Mouse (Mus musculus): ENCODE measurements around the gene Pcgf1. TPM values are rescaled to one million over a fixed set of nuclear protein-coding genes. Genes with fewer than 3 reads are reported as not detected.
A peak's percentile ranks its signal among the peaks of the same experiment; 100 is the strongest.

Gene Pcgf1
- polyA plus RNA-seq, 1 experiment from 2014 or later, result 29.7 TPM

DNA sequence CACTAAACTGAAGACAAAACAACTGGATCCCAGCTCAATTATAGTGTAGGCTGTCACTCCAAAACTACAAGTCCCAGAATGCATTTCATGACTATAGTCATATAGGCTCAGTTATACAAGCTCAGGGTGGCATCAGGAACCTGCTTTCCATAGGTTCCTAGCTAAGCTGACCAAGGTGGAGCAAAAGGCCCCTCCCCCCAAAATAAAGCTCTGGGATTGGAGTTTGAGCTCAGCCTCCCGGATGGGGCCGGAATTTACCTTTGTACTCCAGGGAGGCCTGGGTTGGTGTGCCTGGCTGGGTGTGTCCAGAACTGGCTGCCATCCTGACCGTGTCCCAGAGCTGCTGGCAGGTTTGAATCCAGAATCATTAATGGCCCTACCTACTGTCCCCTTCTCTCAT lies 19.9 kb upstream of the Pcgf1 start, which contains the start of gene Dqx1:
Dqx1 (plus strand) TSS at position 55 of the 400 bp plus-strand sequence.
- peak; percentile 34 for ATAC-seq (replicated peaks; ENCODE audit: low FRiP score, low read depth)
- Histone ChIP-seq H3K9ac (ENCODE audit: low read depth, low read length) (peak within 1 kb of the TSS; percentile 35; the same call in 1 of the 2 replicates), H3K36me3 (ENCODE audit: insufficient read depth, low read length) (peaks cover 10% of the 10 kb centered on the region; the same call in 1 of the 2 replicates), H3K27ac (peak within 1 kb of the TSS; percentile 72), H3K4me3 (replicated peaks; ENCODE audit: low read depth, low read length) (no peak within 1 kb of the TSS), H3K4me2 (ENCODE audit: low read length) (peak within 1 kb of the TSS; percentile 35; the same call in 1 of the 2 replicates), H3K27me3 (ENCODE audit: insufficient read depth, low read length) (peaks cover 3% of the 10 kb centered on the region; the same call in 1 of the 2 replicates), H3K4me1 (replicated peaks; ENCODE audit: insufficient read depth, low read length) (peaks cover 15% of the 10 kb centered on the region), H3K9me3 (replicated peaks; ENCODE audit: low read length) (no peaks in the 10 kb centered on the region)
- 37% methylated on average over 3 of the region's 3 CpGs for WGBS
- DNase-seq (ENCODE audit: low spot score), result peak; percentile 43
- no peak for TF ChIP-seq CTCF (IDR thresholded peaks at IDR 0.05; ENCODE audit: low read depth)

DNA sequence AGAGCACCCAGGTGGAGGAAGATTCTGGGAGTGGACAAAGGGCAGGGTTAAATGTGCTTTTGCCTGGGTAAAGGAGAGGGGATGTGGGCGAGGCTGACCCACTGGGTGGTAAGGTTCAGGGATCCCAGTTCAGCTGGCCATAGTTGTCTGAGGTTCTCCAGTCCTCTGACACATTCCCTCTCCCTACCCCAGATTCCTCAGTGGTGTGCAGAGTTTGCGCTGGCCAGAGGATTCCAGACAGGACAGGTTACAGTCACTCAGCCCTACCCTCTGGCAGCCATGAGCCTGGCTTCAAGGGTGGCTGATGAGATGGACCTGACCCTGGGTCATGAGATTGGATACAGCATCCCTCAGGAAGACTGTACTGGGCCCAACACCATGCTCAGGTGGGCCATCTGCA lies 18.9 kb upstream of the Pcgf1 start:
- DNase-seq (ENCODE audit: low spot score) (no peak), ATAC-seq (replicated peaks; ENCODE audit: low FRiP score, low read depth) (no peak)
- Histone ChIP-seq H3K36me3 (ENCODE audit: insufficient read depth, low read length) (peaks cover 10% of the 10 kb centered on the region; the same call in 1 of the 2 replicates), H3K4me3 (replicated peaks; ENCODE audit: low read depth, low read length) (no peak overlapping the region), H3K9ac (ENCODE audit: low read depth, low read length) (peak overlapping the region; percentile 35; the same call in 1 of the 2 replicates), H3K4me2 (ENCODE audit: low read length) (peak overlapping the region; percentile 35; the same call in 1 of the 2 replicates), H3K9me3 (replicated peaks; ENCODE audit: low read length) (no peaks in the 10 kb centered on the region), H3K27ac (peak overlapping the region; percentile 72), H3K27me3 (ENCODE audit: insufficient read depth, low read length) (peaks cover 11% of the 10 kb centered on the region; the same call in 1 of the 2 replicates), H3K4me1 (replicated peaks; ENCODE audit: insufficient read depth, low read length) (peaks cover 10% of the 10 kb centered on the region; the same call in 1 of the 2 replicates)
- TF ChIP-seq CTCF (IDR thresholded peaks at IDR 0.05; ENCODE audit: low read depth), result no peak
- 87% methylated on average over 2 of the region's 2 CpGs for WGBS

DNA sequence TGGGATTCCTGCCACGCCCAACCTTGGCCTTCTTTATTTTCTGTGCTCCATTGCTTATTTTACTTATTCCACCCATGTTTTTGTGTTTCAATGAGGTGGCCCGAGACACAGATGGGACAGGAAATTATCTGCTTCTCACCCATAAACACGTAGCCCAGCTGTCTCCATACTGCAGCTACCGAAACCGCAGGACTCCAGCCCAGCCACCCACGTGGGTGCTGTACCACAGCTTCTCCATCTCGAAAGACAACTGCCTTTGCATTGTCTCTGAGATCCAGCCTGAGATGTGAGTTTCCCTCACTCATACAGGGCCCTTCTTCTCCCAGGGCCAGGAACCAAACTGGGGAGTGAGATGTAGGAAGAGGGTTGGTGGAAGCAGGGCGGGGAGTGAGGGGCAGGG lies 11.7 kb upstream of the Pcgf1 start:
- H3K4me1 ChIP-seq (replicated peaks; ENCODE audit: insufficient read depth, low read length), result peaks cover 9% of the 10 kb centered on the region
- no peak for TF ChIP-seq CTCF (IDR thresholded peaks at IDR 0.05; ENCODE audit: low read depth)
- WGBS, result 53% methylated on average over 8 of the region's 8 CpGs
- no peak for DNase-seq (ENCODE audit: low spot score)
- peaks cover 73% of the 10 kb centered on the region for H3K27me3 ChIP-seq (ENCODE audit: insufficient read depth, low read length)
- no peak overlapping the region for H3K4me2 ChIP-seq (ENCODE audit: low read length)
- H3K27ac ChIP-seq, result no peak overlapping the region
- H3K36me3 ChIP-seq (ENCODE audit: insufficient read depth, low read length), result no peaks in the 10 kb centered on the region
- H3K4me3 ChIP-seq (replicated peaks; ENCODE audit: low read depth, low read length), result no peak overlapping the region
- no peak overlapping the region for H3K9ac ChIP-seq (ENCODE audit: low read depth, low read length)
- ATAC-seq (replicated peaks; ENCODE audit: low FRiP score, low read depth), result no peak
- no peaks in the 10 kb centered on the region for H3K9me3 ChIP-seq (replicated peaks; ENCODE audit: low read length)

DNA sequence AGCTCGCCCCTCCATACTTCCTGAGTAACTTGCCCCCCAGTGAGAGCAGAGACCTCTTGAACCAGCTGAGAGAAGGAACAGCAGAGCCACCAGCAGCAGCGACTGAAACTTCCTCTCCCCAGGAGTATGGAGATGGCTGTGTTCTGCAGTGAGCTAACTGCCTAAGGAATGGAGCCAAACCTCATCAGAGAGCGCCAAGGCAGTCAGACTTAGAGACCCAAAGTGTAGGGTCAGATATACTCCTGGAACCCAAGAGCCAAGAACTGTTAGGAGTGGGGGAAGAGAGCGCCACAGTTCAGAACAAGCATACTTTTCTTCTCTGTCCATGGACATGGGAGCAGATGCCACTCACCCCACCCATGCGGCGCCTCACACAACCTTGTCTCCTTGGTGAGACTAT lies 11.2 kb upstream of the Pcgf1 start:
- ATAC-seq (replicated peaks; ENCODE audit: low FRiP score, low read depth), result no peak
- Histone ChIP-seq H3K4me1 (replicated peaks; ENCODE audit: insufficient read depth, low read length) (peaks cover 9% of the 10 kb centered on the region), H3K36me3 (ENCODE audit: insufficient read depth, low read length) (no peaks in the 10 kb centered on the region), H3K27ac (no peak overlapping the region), H3K9me3 (replicated peaks; ENCODE audit: low read length) (no peaks in the 10 kb centered on the region), H3K9ac (ENCODE audit: low read depth, low read length) (no peak overlapping the region), H3K4me3 (replicated peaks; ENCODE audit: low read depth, low read length) (no peak overlapping the region), H3K4me2 (ENCODE audit: low read length) (no peak overlapping the region), H3K27me3 (ENCODE audit: insufficient read depth, low read length) (peaks cover 77% of the 10 kb centered on the region)
- no peak for DNase-seq (ENCODE audit: low spot score)
- 38% methylated on average over 6 of the region's 6 CpGs for WGBS
- no peak for TF ChIP-seq CTCF (IDR thresholded peaks at IDR 0.05; ENCODE audit: low read depth)

DNA sequence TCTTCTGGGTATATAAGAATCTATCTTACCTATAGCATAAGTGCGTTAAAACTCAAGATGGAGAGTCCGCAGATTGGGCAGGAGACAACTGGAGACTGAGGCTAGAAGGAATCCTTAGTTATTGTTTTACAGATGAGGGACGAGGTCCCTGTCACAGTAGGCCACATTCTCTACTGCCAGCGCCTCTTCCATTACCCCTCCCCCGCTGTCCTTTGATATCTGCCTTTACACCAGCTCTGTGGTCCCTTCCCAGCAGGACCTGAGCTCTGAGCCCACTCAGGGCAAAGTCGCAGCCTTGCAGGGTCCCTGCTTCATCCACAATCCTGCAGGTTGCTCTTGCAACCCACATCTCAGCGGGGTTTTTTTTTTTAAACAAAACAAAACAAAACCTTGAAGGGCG lies 9.4 kb upstream of the Pcgf1 start:
- 19% methylated on average over 8 of the region's 8 CpGs for WGBS
- H3K9ac ChIP-seq (ENCODE audit: low read depth, low read length), result no peak overlapping the region
- no peaks in the 10 kb centered on the region for H3K36me3 ChIP-seq (ENCODE audit: insufficient read depth, low read length)
- peak overlapping the region; percentile 52 for H3K4me2 ChIP-seq (ENCODE audit: low read length)
- H3K4me3 ChIP-seq (replicated peaks; ENCODE audit: low read depth, low read length), result peak overlapping the region; percentile 30; the same call in 1 of the 2 replicates
- H3K27me3 ChIP-seq (ENCODE audit: insufficient read depth, low read length), result peaks cover 84% of the 10 kb centered on the region
- peaks cover 9% of the 10 kb centered on the region for H3K4me1 ChIP-seq (replicated peaks; ENCODE audit: insufficient read depth, low read length)
- H3K9me3 ChIP-seq (replicated peaks; ENCODE audit: low read length), result no peaks in the 10 kb centered on the region
- no peak for ATAC-seq (replicated peaks; ENCODE audit: low FRiP score, low read depth)
- DNase-seq (ENCODE audit: low spot score), result no peak
- no peak overlapping the region for H3K27ac ChIP-seq
- no peak for TF ChIP-seq CTCF (IDR thresholded peaks at IDR 0.05; ENCODE audit: low read depth)

DNA sequence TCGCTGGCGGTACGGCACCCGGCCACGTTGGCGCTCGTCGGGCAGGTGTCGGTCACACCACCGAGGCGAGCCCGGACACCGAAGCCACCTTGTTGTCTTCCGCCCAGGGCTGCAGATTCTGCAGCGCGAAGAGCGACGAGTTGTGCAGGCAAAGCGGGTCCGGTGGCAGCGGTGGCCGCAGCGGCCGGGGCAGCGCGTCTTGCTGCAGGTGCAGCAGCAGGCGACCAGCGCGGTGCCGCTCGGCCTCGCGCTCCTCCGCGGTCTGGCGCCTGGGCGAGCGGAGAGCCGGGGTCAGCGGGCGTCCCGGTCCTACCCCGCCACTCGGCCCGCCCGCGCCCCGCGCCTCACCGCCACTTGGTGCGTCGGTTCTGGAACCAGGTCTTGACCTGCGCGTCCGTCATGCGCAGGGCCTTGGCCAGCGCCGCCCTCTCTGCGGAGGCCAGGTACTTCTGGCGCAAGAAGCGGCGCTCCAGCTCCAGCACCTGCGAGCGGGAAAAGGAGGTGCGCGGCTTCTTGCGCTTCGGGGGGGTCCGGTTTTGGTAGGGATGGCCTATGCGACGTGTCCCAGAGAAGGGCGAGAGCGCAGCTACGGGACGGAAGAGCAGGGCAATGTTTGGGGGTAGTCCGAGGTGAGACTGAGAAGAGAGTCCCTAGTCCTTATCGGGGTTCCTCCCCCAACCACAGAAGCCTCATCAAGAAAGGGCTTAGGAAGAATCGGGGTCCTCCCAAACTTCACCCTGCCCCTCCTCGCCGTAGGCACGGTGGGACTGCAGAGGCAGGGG lies 8.8 kb upstream of the Pcgf1 start:
- Histone ChIP-seq H3K4me3 (replicated peaks; ENCODE audit: low read depth, low read length) (peak overlapping the region; percentile 30), H3K4me2 (ENCODE audit: low read length) (peak overlapping the region; percentile 52), H3K27me3 (ENCODE audit: insufficient read depth, low read length) (peaks cover 84% of the 10 kb centered on the region), H3K9ac (ENCODE audit: low read depth, low read length) (no peak overlapping the region), H3K36me3 (ENCODE audit: insufficient read depth, low read length) (no peaks in the 10 kb centered on the region), H3K27ac (no peak overlapping the region), H3K4me1 (replicated peaks; ENCODE audit: insufficient read depth, low read length) (peaks cover 9% of the 10 kb centered on the region), H3K9me3 (replicated peaks; ENCODE audit: low read length) (no peaks in the 10 kb centered on the region)
- no peak for TF ChIP-seq CTCF (IDR thresholded peaks at IDR 0.05; ENCODE audit: low read depth)
- 1% methylated on average over 72 of the region's 81 CpGs for WGBS
- DNase-seq (ENCODE audit: low spot score) (no peak), ATAC-seq (replicated peaks; ENCODE audit: low FRiP score, low read depth) (peak; percentile 29)

Measured in kidney, postnatal 0 days (tissue).